Mouse (Mus musculus) urinary bladder, postnatal 25 days (tissue): ENCODE measurements at regions not wholly inside any gene's neighbourhood (a gene's known extent, or its start where the extent isn't known, plus 50 kb on each side); places are given as distances from the start of the nearest gene placed in this dataset.
A peak's percentile ranks its signal among the peaks of the same experiment; 100 is the strongest.

Experiments
- DNase-seq: peaks from one replicate; pipeline ENCODE4 v3.0.0; 2022; ENCODE audit warnings: low spot score

DNA sequence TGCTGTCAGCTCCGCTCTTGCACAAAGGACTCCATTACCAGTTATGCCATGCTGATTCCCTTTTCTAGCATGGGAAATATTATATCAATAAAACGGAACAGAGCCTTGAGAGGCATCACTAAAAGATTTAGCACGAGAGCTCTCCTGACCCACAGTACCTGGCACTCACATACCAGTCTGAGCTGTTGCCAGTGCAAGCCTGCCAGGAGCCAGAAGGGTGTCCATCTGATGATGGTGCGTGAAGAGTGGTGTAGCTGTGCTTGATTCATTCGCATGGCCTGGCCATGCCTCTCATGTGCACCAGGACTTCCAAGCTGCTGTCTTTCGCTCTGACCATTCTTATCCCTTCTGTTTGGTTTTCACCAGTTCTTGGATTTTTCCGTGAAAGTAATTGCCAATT is 102.3 kb upstream of the Irx4 start:
- DNase-seq = no peak

DNA sequence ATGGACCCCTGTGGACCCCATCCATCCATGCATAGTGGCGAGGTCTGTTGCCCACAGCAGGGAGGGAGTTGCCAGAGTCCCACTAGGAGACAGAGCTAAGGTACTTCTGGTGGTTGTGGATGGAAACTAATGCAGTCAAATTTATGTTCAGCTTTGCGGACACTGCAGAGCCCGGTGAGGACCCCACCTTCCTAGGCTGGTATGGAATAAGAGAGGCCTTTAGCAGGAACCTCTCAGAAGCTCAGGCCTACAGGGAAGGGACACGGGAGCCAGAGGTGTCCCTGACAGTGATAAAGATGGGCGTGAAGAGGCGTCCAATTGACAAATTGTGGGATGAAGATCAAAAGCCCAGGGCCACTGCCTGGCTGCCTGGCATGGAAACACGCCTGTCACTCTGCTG is 100.8 kb upstream of the Irx4 start:
- DNase-seq = no peak

DNA sequence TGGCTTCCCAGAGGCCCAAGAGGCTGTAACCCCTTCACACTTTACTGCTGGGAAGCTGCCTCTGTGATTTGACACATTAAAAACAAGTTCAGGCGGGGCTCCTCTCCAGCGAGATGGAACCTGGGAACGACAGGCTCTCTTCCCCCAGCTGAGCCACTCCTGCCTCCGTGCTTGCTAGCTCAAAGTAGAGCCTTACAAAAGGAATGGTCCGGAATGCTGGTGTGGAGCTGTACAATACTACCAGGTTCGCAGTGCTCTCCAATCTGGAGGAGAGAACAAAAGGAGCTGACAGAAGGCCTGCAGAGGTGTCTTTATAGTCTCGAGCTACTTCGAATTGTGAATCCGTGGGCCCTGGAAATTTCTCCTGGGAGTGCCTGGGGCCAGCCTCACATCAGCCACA is 100.4 kb upstream of the Irx4 start:
- peak; percentile 4 for DNase-seq

DNA sequence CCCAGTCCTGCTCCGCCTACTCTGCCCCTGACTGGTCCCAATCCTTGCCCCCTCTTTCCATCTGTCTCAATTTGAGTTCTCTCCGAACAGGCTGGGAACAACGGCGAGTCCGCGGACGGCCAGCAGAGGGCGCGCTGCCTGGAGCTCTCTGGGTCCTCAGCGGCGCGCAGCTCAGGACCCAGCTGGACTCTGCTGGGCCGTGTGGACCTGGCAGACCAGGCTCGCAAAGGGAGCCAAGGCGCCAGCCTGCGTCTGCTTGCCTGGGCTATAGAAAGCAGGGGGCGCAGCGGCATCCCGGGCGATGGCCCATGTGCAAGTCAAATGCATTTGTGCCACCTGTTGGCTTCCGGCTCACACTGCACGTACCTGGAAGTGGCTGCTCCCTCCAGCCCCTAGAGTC is 100.0 kb upstream of the Irx4 start:
- DNase-seq = peak; percentile 79

DNA sequence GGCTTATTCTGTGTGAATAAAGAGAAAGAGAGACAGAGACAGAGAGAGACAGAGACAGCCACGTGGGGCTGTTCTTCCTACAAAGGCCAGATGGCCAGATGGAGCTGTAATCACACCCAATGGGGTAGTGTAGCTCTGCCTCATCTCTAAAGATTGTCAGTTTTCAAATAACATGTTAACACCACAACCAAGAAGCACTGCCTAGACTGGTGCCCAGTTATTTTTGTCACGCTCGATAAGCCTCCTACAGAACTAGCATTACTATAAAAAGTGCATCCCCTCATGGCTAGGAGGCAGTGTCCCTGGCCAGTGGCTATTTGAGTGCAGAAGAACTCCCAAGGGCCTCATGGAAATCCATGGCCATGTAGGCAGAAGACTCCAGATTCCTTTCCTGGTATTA is 90.0 kb upstream of the Irx4 start:
- no peak for DNase-seq

DNA sequence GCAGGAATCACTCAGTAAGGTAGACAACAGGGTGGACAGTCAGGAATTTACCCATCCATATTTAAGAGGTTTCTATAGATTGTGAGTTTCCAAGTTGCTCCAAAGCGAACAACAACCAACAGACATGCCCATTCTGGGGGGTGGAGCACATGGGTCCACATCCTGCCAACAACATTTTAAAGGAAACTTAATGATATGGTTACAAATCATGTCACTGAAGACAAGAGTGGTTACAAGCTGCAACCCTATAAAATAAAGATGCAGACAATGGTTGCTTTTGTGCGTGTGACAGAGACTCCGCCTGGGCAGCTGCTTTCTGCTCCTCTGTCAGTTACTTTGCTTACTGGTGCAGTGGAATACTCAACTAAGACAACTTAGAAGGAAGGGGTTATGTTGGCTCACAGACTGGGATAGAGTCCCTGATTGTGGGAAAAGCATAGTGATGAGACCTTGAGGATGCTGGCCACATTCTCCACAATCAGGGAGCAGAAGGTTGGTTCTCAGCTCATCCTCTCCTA is 52.3 kb upstream of the Irx4 start:
- DNase-seq = no peak
